Mouse (Mus musculus) small intestine, adult 2 months (tissue): ENCODE data around the gene Mrgprd.

Experiments
- CTCF ChIP-seq: fragments of 200-500 bp; IDR thresholded peaks from 2 replicates; pipeline ENCODE4 v1.5.1; 2012; ENCODE audit warnings: low read depth, mild to moderate bottlenecking, control low read depth, inconsistent platforms, low read length, moderate library complexity, mixed read lengths; ENCODE audit not compliant: insufficient replicate concordance, insufficient read length; ENCODE audit errors: extremely low read depth
- POLR2A ChIP-seq: fragments of 200-500 bp; IDR thresholded peaks from 2 replicates; pipeline ENCODE4 v1.6.1; 2012; ENCODE audit warnings: low read depth, mild to moderate bottlenecking, control low read depth, inconsistent platforms, low read length, moderate library complexity

- TF ChIP-seq CTCF (no peak), POLR2A (no peak)
These were observed 43.7 kb upstream of the Mrgprd start for GRCm38 (mm10) chr7:145270955-145271354.
